Mouse (Mus musculus) heart, embryonic 10.5 days (tissue): ENCODE data around the gene Tagln. TPM values are rescaled to one million over a fixed set of nuclear protein-coding genes. Genes with fewer than 3 reads are reported as not detected.

Experiments
- DNase-seq: peaks from one replicate; pipeline ENCODE4 v3.0.0-alpha.2; 2017; ENCODE audit warnings: low spot score
- H3K27ac ChIP-seq: fragments of 300-500 bp; sonication (generic); 2 replicates; pipeline ENCODE4 v1.5.1; 2016; ENCODE audit warnings: mild to moderate bottlenecking
- H3K27me3 ChIP-seq: fragments of 300-500 bp; sonication (generic); 2 replicates; pipeline ENCODE4 v1.6.1; 2016; ENCODE audit warnings: mild to moderate bottlenecking; ENCODE audit not compliant: poor library complexity, insufficient read depth, severe bottlenecking
- H3K36me3 ChIP-seq: fragments of 300-500 bp; sonication (generic); 2 replicates; pipeline ENCODE4 v1.6.1; 2016; ENCODE audit warnings: mild to moderate bottlenecking, moderate library complexity
- H3K4me1 ChIP-seq: fragments of 300-500 bp; sonication (generic); 2 replicates; pipeline ENCODE4 v1.6.1; 2016; ENCODE audit warnings: mild to moderate bottlenecking
- H3K4me3 ChIP-seq: fragments of 300-500 bp; sonication (generic); 2 replicates; pipeline ENCODE4 v1.5.1; 2016; ENCODE audit warnings: mild to moderate bottlenecking, moderate library complexity
- H3K9me3 ChIP-seq: fragments of 300-500 bp; sonication (generic); 2 replicates; pipeline ENCODE4 v1.6.1; 2016; ENCODE audit warnings: mild to moderate bottlenecking, moderate library complexity
- WGBS: fragments of 180-500 bp; shearing (Covaris S2); methylation state at CpG from one replicate; pipeline ENCODE4 v1.1.7; 2016; 5-methylcytosine and 5-hydroxymethylcytosine counted together
- microRNA-seq: library from miRNA; unstranded; fragments of <30 nt; microRNA quantifications from one replicate; pipeline ENCODE4, GENCODE M21; 2017
- polyA plus RNA-seq: library from polyadenylated mRNA; unstranded; fragments of >200 nt; fragmentation: Nextera tagmentation; extraction: Ambion mirVana; gene quantifications from 2 replicates; pipeline ENCODE4 v1.2.1, GENCODE M21; 2016

Gene Tagln
- polyA plus RNA-seq, 1 experiment from 2014 or later = 303 TPM

DNA sequence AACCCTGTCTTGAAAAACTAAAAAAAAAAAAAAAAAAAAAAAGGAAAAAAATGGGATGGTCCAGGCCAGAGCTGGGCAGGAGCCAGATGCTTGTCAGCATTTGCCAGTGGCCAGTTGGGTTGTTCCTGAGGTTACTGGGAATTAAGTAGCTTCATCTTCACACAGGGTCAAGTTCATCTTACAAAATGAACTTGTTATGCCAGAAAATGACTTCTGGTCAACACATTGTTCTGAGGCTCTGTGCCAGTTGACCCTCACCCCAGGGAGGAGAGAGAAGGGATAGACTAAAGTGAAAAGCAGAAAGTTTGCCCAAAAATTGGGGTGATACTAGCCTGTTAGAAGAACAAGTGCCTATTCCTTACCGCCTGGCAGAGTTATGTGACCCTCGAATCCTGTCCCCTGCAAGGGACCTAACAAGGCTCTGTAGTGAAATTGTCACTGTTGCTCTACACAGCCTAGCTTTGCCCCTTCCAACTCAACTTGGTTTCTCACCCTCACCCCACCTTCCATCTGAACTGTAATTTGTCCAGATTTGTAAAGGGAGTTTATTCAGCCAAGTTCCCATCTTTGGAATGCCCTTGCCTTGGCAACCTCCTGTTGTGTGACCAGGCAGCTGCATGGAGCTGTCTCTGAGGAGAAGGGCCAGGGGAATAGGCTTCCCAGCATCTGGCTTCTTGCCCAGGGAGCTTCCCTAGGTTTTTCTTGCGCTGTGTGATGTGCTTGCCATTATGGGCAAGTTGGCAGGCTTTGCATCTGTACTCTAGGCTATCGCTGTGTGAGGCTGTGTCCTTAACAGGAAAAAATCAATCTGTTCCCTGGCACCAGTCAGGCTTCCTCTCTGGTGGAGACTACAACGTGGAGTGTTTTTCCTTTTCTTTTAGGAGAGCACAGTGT, 18.6 kb downstream of the Tagln start:
- DNase-seq = no peak
- Histone ChIP-seq H3K27ac (no peak overlapping the region), H3K36me3 (peaks cover 89% of the 10 kb centered on the region), H3K4me3 (no peak overlapping the region), H3K27me3 (no peaks in the 10 kb centered on the region), H3K4me1 (no peaks in the 10 kb centered on the region), H3K9me3 (no peaks in the 10 kb centered on the region)
- WGBS = 90% methylated on average over 5 of the region's 5 CpGs

DNA sequence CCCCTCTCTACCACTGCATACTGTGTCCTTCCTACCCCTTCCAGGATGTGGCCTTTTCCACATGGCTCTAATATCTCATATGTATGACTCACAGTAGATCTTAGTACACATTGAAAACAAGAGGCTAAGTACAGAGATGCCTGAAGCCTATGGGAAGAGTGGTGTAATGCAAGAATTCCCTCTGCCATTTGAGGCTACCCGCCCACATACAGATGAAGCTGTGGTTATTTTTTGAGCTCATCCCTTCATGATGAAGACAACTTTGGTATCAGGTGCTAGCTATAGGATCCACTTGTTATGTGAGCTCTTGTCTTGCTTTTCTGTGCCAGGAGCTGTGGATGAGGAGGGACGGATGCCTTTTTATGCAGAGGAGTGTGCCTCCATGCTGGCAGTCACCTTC, 20.2 kb downstream of the Tagln start:
- 88% methylated on average over 2 of the region's 2 CpGs for WGBS
- H3K36me3 ChIP-seq = peaks cover 89% of the 10 kb centered on the region
- no peaks in the 10 kb centered on the region for H3K4me1 ChIP-seq
- DNase-seq = no peak
- H3K27me3 ChIP-seq = no peaks in the 10 kb centered on the region
- no peaks in the 10 kb centered on the region for H3K9me3 ChIP-seq
- H3K27ac ChIP-seq = no peak overlapping the region
- H3K4me3 ChIP-seq = no peak overlapping the region

DNA sequence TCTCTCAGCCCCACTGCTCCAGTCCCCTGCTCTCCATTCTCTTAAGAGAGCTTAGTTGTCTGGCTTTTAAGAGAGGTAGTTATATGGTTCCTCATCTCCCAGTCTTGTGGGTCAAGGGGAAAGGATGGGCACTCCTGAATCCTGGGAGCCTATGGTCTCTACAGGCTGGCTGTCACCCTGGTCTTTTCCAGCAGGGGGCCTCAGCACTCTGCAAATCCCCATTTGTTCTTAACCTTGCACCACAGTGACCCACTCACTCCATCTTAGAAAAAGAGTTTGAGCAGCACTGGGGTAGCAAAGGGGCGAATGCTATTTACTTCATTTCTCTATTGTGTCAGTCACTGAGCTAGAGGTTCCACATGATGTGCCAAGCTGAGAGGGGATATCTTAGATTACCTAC, 24.2 kb downstream of the Tagln start:
- 72% methylated on average over 1 of the region's 1 CpGs for WGBS
- peaks cover 72% of the 10 kb centered on the region for H3K36me3 ChIP-seq
- no peak for DNase-seq

DNA sequence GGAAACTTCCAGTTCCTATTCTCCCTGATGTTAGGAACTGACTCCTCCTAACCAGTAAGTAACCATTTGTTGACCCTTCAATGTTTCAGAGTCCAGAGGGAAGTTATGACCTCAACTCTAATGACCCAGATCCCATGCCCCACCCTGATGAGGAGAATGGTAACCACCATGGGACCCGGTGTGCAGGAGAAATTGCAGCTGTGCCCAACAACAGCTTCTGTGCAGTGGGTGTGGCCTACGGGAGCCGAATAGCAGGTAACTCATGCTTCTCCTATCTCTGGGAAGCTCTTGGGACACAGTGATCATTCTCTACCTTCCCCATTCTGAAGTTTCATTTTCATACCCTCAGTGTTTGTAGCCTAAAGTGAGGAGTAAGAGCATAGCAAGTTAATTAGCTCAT, 24.9 kb downstream of the Tagln start:
- H3K27me3 ChIP-seq = no peaks in the 10 kb centered on the region
- H3K36me3 ChIP-seq = peaks cover 65% of the 10 kb centered on the region
- 91% methylated on average over 3 of the region's 3 CpGs for WGBS
- DNase-seq = no peak
- no peak overlapping the region for H3K27ac ChIP-seq
- H3K9me3 ChIP-seq = no peaks in the 10 kb centered on the region
- H3K4me1 ChIP-seq = peaks cover 12% of the 10 kb centered on the region
- H3K4me3 ChIP-seq = no peak overlapping the region

More for the DNA sequence above, 24.2 kb downstream of the Tagln start:
- no peak overlapping the region for H3K27ac ChIP-seq
- H3K4me1 ChIP-seq = peaks cover 12% of the 10 kb centered on the region
- H3K9me3 ChIP-seq = no peaks in the 10 kb centered on the region
- no peaks in the 10 kb centered on the region for H3K27me3 ChIP-seq
- no peak overlapping the region for H3K4me3 ChIP-seq

DNA sequence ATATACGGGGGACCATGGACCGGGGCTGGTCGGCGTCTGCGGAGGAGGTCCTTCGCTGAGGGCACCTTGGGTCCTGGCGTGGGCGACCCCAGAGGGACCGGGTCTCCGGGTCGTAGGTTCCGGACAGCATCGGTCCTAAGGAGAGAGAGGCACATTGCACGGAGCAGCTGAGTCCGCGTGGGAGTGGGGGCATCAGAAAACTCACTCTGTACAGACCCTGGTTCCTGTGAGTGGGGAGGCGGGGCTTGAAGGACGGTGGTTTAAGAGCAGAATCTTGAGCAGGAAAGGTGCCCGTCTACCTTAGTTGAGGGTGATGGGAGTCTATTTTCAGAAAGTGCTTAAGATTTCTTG, 28.8 kb downstream of the Tagln start:
- WGBS = 1% methylated on average over 19 of the region's 19 CpGs
- H3K27ac ChIP-seq = peak overlapping the region; percentile 98
- peaks cover 26% of the 10 kb centered on the region for H3K4me1 ChIP-seq
- H3K4me3 ChIP-seq = peak overlapping the region; percentile 98
- DNase-seq = no peak
- no peaks in the 10 kb centered on the region for H3K9me3 ChIP-seq
- peaks cover 46% of the 10 kb centered on the region for H3K36me3 ChIP-seq
- H3K27me3 ChIP-seq = no peaks in the 10 kb centered on the region

DNA sequence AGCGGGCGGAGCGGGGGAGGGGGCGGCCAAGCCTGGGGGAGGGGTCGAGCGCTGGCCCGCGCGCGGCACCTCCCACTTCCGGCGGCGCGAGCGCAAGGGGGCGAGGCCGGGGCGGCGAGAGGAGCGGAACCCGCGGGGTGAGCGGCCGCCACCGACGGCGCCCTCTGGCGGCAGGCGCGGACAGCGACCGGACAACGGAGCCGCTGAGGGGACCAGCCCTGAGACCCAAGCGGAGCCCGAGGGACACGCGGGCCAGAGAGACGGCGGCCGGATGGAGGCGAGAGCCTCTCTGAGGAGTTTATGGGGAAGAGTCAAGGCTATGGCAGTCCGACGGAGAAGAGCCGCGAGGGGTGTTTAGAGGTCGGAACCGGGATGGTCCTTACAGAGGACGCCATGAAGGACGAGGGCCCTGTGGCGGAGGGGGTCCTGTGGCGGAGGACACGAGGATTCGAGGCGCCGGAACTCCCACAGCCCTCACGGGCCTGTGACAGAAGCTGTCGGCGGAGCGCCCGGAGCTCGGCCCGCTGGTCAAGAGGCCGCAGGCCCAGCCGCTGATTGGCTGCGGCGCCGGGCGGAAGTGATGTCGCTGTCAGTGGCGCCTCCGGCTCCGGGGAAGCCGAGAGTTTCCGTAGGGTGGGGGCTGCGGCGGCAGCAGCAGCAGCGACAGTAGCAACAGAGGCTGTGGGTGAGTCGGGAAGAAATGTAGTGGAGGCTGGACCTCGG, 29.3 kb downstream of the Tagln start, which contains the start of the genes Pcsk7 and Rnf214:
Gene Pcsk7, plus strand, starts transcription at position 143 of the 723 bp plus-strand sequence.
Gene Rnf214, minus strand, starts transcription at position 557 of the 723 bp plus-strand sequence.
- no peaks in the 10 kb centered on the region for H3K9me3 ChIP-seq
- peaks cover 46% of the 10 kb centered on the region for H3K36me3 ChIP-seq
- no peaks in the 10 kb centered on the region for H3K27me3 ChIP-seq

DNA sequence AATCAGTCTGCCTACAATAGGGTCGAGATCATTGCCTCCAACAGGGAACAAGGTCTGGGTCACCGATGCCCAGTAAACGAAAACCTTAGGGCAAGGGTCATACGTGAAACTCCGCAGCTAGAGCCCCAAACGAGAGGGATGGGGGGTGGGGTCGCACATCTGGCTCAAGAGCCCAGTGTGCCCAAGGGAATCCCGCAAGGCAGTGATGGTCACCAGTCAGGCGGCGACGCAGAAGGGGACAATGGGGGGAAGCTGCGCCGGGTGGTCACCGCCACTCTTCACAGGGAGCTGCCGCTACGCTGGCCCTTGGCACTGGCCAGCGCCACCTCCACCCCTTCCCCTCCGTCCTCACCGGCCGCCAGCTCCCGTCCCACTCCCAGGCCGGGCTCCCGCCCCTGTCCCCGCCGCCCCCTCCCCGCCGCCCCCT, 30.0 kb downstream of the Tagln start:
- DNase-seq = peak; percentile 80
- H3K27me3 ChIP-seq = no peaks in the 10 kb centered on the region
- under 1% methylated on average over 21 of the region's 27 CpGs for WGBS
- H3K4me1 ChIP-seq = peaks cover 26% of the 10 kb centered on the region
- H3K27ac ChIP-seq = peak overlapping the region; percentile 98
- H3K4me3 ChIP-seq = peak overlapping the region; percentile 98
- no peaks in the 10 kb centered on the region for H3K9me3 ChIP-seq
- peaks cover 44% of the 10 kb centered on the region for H3K36me3 ChIP-seq

More for the DNA sequence above, 29.3 kb downstream of the Tagln start, which contains the start of the genes Pcsk7 and Rnf214:
- Histone ChIP-seq H3K4me1 (peaks cover 26% of the 10 kb centered on the region), H3K27ac (peak within 1 kb of the TSS; percentile 98), H3K4me3 (peak within 1 kb of the TSS; percentile 98)
- under 1% methylated on average over 79 of the region's 80 CpGs for WGBS
- DNase-seq = peak; percentile 94

DNA sequence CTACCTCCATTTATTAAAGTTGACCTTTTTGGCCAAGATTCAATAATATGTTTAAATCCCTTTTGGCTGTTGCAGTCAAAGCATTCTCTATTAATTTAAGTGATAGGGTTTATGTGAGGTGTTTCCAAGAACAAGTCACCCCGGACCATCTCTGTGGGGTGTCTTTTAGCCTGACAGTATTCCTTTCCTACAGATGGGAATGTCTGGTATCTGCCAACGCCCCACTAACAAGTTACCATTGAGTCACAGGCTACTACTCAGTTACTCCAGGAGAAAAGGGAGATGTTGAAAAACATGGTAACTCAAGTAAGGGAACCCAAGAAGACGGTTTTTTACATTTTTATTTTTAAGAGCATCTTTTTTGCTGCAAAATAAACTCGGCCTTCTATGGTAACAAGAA, 30.7 kb downstream of the Tagln start:
- H3K9me3 ChIP-seq = no peaks in the 10 kb centered on the region
- H3K4me3 ChIP-seq = peak overlapping the region; percentile 98
- peaks cover 26% of the 10 kb centered on the region for H3K4me1 ChIP-seq
- H3K27me3 ChIP-seq = no peaks in the 10 kb centered on the region
- WGBS = 49% methylated on average over 4 of the region's 4 CpGs
- peaks cover 38% of the 10 kb centered on the region for H3K36me3 ChIP-seq
- no peak for DNase-seq
- H3K27ac ChIP-seq = peak overlapping the region; percentile 98

DNA sequence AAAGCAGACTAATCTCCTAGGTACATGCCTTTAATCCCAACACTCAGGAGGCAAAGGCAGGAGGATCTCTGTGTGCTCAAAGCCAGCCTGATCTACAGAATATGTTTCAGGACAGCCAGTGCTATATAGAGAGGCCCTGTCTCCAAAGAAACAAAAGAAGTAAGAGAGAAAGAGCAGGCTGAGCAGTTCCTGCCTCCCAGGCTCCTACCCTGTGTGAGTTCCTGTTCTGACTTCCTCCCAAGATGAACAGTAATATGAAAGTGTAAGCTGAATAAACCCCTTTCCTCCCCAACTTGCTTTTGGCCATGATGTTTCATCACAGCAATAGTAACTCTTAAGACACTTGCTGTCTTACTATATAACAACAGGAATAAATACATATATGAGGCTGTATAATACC, 42.2 kb downstream of the Tagln start:
- H3K36me3 ChIP-seq = peaks cover 89% of the 10 kb centered on the region
- DNase-seq = no peak
- no peaks in the 10 kb centered on the region for H3K9me3 ChIP-seq
- H3K4me1 ChIP-seq = no peaks in the 10 kb centered on the region
- no peaks in the 10 kb centered on the region for H3K27me3 ChIP-seq
- H3K4me3 ChIP-seq = no peak overlapping the region
- H3K27ac ChIP-seq = no peak overlapping the region

Small RNA genes within 50 kb of the gene (microRNA-seq; reads per million reads assigned to microRNA genes)
- not detected for gene Mir7087

Other genes starting within 250 kb of the Tagln start
- gene Cep164, start 107.4 kb downstream of the Tagln start, polyA plus RNA-seq = 15.9 and 16.9 TPM in 2 replicates
- gene Bace1, start 97.5 kb downstream of the Tagln start, polyA plus RNA-seq = 17.6 and 19.4 TPM in 2 replicates
- 18.5 and 22.1 TPM in 2 replicates for gene Pcsk7, start 29.6 kb downstream of the Tagln start, polyA plus RNA-seq
- gene Rnf214, start 29.1 kb downstream of the Tagln start, polyA plus RNA-seq = 45.5 and 50.3 TPM in 2 replicates
- gene Sidt2, start 19.2 kb upstream of the Tagln start, polyA plus RNA-seq = 37.0 and 37.2 TPM in 2 replicates
- 183 and 212 TPM in 2 replicates for gene Pafah1b2, start 76.6 kb upstream of the Tagln start, polyA plus RNA-seq
- gene Sik3, start 76.8 kb upstream of the Tagln start, polyA plus RNA-seq = 6.4 and 8.0 TPM in 2 replicates